Mouse (Mus musculus) left cerebral cortex, postnatal 4 days (tissue): Measurements from ENCODE around the gene Hacd4. TPM values are rescaled to one million over a fixed set of nuclear protein-coding genes. Genes with fewer than 3 reads are reported as not detected.

Source experiments
- DNase-seq: peaks from one replicate; pipeline ENCODE4 v3.0.0-alpha.2; 2022
- intact Hi-C: fragments of 180-260 bp; cut with DNase I; formaldehyde crosslinking; loops from one replicate; pipeline ENCODE4 v1.15.1; 2025
- total RNA-seq, 2 experiments: library from RNA; stranded (reverse); gene quantifications; 2 replicates each; pipeline ENCODE4 v1.2.3; 2021

Gene Hacd4
- total RNA-seq, result 1 to 10 TPM; 3.5 to 3.6 TPM

DNA sequence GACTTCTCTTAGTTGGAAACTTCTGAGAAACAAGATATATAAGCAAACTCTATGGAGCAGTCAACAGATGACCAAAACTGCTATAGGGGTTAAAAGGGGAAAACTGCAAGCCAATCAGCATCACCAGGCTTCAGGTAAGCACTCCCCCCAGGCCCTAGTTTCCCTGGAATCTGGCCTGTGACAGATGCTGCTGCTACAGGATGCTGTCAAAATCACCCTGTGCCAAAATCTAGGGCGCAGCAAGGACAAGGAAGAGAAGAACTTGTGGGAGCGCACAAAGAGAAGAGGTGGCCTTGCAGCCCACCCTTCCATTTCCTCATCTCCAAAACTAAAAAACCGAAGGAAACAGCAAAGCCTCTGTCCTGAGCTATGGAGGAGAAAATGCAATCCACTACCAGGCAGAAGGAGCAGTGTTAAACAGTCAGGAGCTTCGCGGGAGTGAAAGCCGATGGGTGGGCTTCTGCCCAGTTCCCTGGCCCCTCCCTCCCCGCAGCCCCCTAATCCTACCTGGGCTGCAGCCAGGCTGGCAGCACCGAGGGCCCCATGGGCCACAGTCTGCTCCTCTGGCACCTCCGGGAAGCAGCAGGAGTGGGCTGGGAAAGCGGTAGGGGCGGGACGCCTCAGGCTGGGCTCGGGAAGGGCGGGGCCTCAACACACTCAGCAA, at the start of gene Hacd4:
Gene Hacd4, minus strand, starts transcription at position 603 of the 664 bp plus-strand sequence.
- intact Hi-C loops, result no loop called here
- DNase-seq, result peak; percentile 81

DNA sequence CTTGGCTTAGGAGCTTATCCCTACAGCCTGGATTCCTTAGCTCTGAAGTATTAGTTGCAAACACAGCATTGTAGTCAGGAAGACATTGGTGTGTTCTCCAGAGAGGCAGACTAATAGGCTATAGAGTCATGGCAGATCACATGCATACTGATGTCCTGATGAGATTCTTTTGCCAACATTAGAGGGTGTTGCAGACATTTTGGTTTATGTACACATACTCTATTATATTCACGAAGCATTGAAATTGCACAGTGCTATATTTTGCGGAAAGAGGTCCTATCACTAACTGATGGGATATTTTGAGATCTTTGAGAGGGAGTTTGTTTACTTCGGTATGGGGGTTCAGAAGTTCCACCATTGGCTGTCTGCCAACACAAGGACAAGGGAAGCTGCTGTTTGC, 49.4 kb upstream of the Hacd4 start:
- no peak for DNase-seq
- intact Hi-C loops, result no loop called here

DNA sequence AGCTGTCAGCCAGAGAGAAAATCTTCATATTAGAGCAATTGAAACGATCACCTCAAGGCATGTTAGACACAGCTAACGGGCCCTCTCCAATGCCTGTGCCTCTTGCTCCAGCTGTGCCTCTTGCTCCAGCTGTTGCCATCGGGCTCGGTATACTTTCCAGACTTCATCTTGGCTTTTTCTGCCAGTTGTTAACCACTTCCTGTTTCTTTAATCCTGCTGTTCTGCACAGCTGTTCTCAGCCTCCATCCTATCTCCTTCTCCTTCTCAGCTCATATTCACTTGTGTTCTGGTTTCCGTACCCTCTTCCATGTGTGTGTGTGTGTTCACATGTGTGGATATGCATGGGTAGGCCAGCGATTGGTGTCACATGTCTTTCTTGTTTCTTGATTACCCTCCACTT, 41.4 kb upstream of the Hacd4 start:
- intact Hi-C loops, result no loop called here
- no peak for DNase-seq

DNA sequence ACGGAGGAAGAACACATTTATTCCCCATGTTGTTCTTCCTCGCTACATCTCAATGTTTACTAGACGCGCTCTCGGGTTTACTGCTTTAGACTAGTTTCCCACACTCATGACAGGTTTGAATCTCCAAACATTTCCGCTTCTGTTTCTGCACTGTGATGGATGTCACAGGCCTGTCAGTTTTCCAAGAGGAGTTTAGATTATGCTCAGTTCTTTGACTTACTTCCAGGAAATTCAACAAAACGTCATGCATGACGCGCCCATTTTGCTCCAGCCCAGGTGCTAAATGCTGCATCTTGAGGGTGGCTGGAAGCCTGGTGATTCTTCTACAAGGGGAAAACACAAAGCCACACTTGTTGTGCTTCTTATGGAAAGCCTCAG, 40.1 kb upstream of the Hacd4 start:
- intact Hi-C loops, result no loop called here
- DNase-seq, result no peak

DNA sequence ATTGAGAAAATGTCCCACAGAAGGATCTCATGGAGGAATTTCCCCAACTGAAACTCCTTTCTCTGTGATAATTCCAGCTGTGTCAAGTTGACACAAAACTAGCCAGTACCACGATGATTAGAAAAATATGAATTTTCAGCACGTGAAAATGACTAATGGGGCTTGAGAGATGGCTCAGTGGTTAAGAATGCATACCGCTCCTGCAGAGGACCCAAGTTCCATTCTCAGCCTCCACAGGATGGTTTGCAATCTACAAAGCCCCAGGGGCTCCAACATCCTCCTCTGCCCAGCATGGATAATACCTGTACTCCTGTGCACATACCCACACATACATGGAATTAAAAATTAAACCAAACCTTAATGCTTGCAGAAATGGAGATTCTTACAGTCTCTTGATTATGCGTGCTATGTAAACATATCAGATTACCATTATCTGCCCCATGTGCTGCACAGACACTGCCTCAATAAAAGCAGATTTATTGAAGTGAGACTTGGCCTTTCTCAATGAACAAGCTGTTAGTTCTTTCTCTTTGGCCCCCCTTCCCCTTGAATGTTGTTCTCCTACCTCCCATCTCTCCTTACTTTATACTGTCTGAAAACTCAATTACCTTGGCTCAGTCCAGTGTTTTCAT, 39.6 kb upstream of the Hacd4 start:
- DNase-seq, result no peak

DNA sequence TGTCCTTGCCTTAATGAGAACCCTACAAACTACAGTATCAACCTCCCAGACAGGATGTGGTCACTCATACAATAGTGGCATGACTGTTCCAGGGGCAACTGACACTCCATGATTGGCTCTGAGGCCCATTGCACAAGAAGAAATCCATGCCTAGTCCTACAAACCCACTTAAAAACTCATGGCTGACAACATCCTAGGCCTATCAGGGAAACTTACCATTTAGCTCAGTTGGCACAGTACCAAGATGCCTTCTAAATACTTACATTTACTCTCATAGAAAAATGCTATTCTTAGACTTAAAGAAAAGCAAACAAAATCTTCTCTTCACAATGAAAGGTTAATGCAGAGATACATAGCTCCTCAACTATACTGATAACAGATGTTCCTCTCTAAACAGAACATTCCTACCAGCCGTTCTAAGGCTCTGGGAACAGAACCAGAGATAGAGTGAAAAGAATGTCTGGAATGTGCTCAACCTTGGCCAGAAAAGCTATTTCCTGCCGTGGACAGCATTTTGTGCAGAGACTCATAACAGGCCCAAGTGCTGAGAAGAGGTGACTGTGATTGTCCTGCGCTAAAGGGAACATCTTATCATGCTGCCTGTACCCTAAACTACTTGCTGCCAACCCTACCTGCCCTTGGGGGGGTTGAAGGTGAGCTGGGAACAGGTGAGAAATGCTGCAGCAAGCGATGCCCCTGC, 37.9 kb upstream of the Hacd4 start:
- intact Hi-C loops, result no loop called here
- no peak for DNase-seq

More for the DNA sequence above, 39.6 kb upstream of the Hacd4 start:
- intact Hi-C loops, result no loop called here

DNA sequence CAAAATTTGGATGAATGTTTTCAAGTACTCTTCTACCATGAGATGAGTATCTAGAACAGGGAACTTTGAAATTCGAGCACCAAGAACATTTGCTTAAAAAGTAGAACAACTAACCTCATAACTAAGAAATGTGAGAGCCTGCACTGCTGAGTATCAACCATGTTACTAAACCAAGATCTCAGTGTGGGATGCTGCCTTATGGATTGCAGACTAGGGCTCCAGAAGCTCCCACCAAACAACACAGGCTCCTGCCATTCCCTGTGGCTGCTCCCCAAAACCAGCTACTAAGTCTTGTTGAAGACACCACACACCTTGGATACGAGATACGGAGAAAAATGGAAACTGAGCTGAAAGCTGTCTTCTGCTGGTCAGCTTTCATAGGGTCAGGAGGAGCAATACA, 37.4 kb upstream of the Hacd4 start:
- no peak for DNase-seq
- intact Hi-C loops, result no loop called here

DNA sequence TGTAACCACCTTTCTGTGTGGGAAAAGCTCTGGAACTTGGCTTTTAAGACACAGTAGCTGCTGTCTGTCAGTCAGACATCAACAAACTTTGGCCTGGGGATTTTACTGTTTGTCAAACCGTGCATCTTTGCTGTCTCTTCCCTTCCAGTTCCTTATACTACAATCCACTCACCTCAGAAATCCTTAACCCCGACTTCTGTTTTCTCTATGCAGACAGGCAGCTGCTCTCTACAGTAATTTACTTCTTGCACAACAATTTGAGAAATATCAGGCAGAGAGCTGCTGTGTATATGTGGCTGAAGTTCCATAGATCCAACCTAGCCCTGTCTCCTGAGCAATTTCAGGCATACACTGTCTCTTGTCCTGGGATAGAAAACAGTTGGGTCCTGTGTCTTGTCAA, 32.8 kb upstream of the Hacd4 start:
- intact Hi-C loops, result no loop called here
- no peak for DNase-seq

DNA sequence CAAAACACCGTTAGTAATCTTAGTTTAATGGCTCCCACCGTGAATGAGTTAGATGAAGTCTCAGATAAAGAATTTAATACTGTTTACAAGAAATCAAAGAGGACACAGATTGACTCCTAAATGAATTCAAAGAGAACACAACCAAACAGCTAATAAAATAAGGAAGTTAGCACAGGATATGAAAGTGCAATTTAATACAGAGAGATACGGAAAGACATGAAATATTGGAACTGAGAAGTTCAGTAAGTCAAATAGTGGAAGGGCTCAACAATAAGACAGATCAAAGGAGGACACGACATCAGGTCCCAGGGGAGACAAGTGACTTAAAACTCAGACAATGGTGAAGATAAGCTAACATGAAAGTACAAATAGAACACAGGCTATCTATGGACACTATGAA, 25.8 kb upstream of the Hacd4 start:
- intact Hi-C loops, result no loop called here
- DNase-seq, result no peak

DNA sequence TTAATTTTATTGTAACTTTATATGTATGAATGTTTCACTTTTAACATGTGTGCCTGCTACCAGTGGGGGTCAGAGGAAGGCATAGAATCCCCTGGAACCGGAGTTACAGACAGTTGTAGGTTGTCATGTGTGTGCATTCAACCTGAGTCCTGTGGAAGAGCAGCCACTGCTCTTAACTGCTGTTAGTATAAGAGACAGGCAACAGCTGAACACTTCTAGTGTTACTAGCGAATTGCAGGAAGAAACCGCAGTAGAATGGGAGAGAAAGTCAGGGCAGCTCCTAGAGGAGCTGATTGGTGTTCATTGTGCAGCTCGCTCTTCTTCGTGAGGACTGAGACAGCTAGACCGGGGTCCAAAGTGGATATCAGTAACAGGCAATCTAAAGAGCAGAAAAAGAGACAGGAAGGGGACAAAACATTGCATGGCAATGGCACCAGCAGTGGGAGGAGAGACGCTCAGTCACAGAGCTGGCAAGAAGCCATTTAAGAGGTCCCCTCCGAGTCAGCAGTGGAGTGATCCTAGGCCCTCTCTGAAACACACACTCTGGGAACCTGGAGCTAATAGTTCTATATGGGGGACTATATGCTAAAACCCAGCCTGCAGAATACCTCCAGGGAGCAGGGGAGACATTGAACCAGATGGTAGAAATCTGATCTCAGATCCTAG, 24.4 kb upstream of the Hacd4 start:
- intact Hi-C loops, result no loop called here
- no peak for DNase-seq

DNA sequence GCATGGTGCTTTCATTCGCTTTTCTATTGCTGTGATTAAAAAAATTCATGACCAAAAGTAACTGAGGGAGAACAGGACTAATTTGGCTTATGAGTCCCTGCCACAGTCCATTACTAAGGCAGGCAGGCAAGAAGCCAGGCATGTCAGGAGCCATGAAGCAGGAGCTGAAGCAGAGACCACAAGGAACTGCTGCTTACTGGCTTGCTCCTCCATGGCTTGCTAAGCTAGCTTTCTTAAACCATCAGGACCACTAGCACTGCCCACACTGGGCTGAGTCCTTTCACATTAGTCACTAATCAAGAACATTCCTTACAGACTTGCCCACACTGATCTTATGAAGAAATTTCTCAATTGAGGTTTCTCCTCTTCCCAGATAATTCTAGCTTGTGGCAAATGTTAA, 23.8 kb upstream of the Hacd4 start:
- intact Hi-C loops, result no loop called here
- DNase-seq, result no peak

DNA sequence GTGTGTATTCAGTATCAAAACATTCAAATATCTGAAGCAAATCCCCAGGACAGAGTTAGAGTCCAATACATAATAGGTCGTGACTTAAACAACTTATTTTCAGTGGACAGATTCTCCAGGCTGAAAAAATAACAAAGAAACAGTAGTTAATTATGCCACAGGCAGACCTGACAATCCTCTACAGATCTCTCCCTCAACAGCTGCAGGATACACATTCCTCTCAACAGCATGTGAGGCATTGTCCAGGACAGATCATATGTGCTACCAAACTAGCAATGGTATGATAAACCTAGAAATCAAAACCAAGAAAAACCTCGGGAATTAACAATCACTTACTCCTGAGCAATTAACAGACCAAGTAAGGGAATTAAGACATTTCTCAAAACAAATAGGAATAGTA, 22.6 kb upstream of the Hacd4 start:
- no peak for DNase-seq
- intact Hi-C loops, result no loop called here

DNA sequence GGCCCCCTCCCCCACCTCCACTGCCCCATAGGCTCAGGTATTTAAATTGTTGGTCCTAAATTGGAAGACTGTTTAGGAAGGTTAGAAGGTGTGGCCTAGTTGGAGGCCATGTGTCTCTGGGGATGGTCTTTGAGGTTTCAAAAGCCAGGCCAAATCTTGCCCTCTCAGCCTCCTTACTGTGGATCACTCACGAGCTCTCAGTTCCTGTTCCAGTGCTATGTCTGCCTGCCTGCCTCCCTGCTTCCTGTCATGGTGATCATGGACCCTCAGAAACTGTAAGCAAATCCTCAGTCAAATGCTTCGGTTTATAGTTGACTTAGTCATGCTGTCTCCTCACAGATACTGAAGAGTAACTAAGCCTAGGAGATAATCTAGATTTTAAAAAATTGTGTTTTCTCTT, 19.9 kb upstream of the Hacd4 start:
- intact Hi-C loops, result no loop called here
- no peak for DNase-seq

DNA sequence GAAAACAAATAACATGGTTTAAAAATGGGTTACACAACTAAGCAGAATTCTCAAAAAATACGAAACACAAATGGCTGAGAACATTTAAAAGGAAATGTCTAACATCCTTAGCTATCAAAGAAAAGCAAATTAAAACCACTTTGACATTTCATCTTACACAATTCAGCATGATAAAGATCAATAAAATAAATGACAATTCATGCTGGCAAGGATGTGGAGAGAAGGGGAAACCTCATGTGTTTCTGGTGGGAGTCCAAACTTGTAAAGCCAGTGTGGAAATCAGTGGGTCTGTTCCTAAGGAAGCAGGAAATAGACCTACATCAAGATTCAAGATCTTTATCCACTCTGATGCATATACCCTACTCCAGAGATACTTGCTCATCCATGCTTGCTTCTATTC, 19.4 kb upstream of the Hacd4 start:
- intact Hi-C loops, result no loop called here
- DNase-seq, result no peak

DNA sequence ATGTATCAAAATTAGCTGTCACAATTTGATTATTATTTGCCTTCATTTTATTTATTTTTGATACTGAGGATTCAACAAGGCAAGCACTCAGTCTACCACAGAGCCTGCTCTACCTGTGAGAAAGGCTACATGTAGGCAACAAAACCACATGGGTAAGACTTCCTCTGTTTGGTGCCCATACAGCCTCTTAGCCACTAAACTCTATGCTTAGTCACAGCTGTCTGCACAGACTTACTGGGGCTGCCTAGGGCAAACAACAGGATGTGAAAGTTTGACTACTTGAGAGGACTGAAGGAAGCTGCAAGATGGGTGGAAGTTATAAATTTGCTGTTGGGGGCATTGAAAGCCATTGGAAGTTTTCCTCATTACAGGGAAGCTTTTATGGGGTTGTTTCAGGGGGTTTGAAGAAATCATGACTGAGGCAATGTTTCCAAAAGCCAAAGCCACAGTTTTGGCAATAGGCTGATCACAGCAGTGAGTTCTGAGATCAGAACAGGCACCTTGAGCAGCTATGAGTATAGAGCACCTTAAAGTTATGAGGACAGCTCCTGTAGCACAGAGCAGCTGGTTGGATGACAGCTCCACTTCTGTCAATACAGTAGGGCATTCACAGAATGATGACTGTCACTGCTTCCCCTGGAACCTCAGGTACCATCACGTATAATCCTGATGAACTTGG, 11.5 kb upstream of the Hacd4 start:
- no peak for DNase-seq
- intact Hi-C loops, result no loop called here

DNA sequence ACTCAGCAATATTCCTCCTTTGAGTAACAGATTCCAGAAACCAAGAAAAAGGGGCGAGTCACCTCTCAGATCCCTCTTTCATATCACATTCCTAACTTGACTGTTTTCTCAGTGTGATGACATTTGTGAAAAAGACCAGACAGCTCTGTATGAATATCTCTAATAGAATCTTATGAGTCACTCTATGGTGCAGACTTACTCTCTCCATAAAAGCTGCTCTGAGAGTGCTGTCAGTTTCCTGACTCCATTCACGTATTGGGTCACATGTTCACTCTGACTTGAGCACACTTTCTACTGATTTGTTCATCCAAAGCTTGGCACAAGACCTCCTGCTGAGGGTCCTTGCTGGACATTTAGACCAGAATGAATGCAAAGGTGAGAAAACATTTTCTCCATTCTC, 10.2 kb upstream of the Hacd4 start:
- intact Hi-C loops, result no loop called here
- DNase-seq, result no peak

DNA sequence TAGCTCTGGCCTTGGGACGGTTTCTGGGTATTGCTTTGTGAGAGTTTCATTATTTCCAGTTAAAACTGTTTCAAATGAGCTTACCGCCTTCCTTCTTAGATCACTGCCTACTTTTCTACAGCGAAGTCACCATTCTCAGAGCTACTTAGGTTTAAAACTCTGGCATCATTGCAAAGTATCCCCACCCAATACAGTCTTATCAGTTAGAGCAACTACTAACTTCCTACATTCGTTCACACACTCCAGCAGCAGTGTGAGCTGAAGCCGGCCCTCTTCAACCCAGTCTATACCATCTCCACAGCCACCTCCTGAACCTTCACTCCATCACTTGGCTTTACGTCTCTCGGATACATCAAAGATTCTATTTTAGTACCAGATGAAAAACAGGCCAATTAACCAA, 2.1 kb upstream of the Hacd4 start:
- intact Hi-C loops, result no loop called here
- no peak for DNase-seq

DNA sequence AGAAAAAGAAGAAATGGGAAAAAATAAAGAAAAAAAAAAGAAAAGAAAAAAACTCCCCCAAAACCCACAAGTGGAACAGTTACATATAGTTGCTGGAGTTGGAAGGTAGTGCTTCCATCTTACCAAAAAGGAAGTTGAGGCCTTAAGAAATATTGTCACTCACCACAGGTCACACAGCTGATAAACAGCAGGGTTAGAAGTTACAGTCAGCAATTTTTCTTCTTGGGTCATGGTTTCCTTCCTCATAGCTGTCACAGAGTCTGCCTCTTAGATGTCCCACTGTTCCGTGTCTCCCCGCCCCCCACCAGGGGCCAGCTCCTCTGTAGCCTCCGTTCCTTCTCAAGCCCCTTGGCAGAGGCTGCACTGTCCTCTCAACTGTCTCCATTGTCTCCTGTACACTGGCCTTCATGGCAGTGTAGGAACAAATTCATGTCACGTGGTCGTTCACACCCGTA, 968 bp upstream of the Hacd4 start:
- intact Hi-C loops, result no loop called here

DNA sequence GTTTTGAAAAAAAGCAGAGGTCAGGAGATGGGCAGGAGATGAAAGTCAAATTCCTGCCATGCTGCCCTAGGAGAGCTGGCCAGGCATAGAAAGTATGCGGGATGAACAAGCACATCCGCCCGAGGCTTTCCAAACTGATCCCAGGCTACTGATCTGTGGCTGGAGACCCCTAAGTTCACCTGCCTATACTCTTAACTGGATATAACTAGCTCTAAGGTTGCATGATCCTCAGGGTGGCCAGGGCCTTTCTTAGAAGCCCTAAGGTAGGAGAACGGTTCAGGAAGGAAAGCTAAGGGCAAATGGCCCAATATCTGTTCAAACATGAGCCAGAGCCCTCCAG, 232 bp upstream of the Hacd4 start:
- DNase-seq, result no peak
- intact Hi-C loops, result no loop called here

More for the DNA sequence above, 968 bp upstream of the Hacd4 start:
- no peak for DNase-seq

DNA sequence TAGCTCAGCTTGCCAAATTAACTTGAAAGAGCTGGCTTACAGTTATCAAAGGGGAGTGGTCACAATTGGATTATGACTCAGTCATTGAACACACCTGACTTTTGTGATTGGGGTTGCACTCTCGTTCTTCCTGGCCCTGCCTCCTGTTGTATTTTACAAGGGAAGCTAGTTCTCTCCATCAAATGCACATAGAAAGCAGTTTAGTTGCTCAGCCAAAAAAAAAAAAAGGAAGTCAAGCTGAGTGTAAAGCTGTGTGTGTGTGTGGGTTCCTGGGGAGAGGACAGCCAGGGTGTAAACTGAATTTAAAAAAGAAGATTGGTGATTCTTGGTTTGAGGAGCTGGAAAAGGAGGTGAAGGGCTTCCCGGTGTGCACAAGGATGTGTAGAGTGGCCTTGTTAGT, 811 bp downstream of the Hacd4 start:
- no peak for DNase-seq
- intact Hi-C loops, result no loop called here

DNA sequence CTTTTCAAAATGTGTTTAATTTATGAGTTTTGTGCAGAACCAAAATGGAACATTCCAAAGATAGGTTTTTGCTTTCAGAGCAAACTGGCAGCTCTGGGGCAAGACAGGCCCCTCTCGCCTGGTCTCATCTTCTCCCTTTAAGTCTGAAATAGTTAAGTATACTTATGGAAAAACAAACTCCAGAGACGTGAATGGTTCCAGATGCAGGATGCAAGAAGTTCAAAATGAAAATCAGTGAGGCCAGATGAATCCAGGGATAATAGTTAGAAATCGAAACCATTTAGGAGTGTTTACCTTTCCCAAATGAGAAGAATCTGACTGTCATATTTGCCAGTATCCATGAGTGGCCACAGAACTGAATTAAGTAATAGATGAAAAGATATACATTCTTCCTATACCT, 1.6 kb downstream of the Hacd4 start:
- intact Hi-C loops, result no loop called here

More for the DNA sequence above, 1.6 kb downstream of the Hacd4 start:
- DNase-seq, result no peak
